In the genomic region with DNA sequence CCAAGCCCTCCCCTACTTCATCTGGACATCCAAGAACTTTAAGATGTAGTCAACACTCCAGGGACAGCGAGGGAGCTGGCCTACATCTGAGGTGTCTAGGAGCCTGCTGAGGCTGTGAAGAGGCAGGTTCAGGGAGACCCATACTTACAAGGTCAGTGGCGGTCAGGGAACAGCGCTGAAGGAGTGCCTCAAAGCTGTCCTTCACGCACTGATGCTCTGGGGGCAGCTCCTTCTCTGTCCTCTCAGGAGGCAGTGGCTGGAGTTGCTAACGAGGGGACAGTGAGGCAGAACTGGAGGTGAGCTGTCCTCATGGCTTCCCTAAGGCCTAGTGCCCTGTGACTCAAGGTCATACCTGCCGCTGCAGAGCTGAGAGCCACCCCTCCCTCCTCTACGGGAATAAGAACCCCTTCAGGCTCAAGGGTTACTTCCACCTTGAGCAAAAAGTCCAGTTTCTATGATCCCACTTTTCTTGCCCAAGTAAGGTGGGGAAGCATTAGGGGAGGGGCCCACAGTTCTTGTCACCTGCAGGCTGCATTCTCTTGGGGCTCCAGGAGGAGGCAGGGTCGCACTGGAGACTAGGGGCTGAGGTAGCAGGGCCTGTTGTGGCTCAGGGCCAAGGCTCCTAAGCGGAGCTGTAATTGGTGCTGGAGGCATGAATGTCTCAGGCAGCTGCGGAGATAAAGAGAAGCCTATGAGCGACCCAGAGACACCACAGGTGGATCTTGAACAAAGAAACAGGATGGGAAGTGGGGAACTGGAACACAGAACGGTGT, we compare ENCODE assay signal across 15 mouse cellular contexts. TPM values are rescaled to one million over a fixed set of nuclear protein-coding genes. Genes with fewer than 3 reads are reported as not detected.
DNase-seq lines count a peak whose midpoint lies in the region; ATAC-seq and TF ChIP-seq lines count a peak whose summit lies in the region.
"Had no signal": no experiment of that assay in that cellular context is flagged by ENCODE, and none has a peak within 500 bp of the region (broad histone marks: within the 10 kb centered on the region; RNA-seq: fewer than 3 reads in every experiment).

No protein-coding gene starts in this region.

- TF ChIP-seq CTCF in hindbrain, postnatal 0 days (IDR thresholded peaks at IDR 0.05; ENCODE audit: low read depth), result peak; percentile 38
- peak; percentile 22; the same call in 1 of the 2 replicates for TF ChIP-seq CTCF in midbrain, postnatal 0 days (IDR thresholded peaks at IDR 0.05)

- no peak overlapping the region for H3K4me3 ChIP-seq in hindbrain, postnatal 0 days (ENCODE audit: low read length)
- no peak overlapping the region for H3K4me3 ChIP-seq in hindbrain, embryonic 16.5 days (ENCODE audit: low read length)
- no peak overlapping the region for H3K4me3 ChIP-seq in midbrain, postnatal 0 days (ENCODE audit: low read depth, low read length)
- no peak overlapping the region for H3K4me3 ChIP-seq in midbrain, embryonic 16.5 days (ENCODE audit: low read depth, low read length)
- H3K4me3 ChIP-seq: embryonic facial prominence, embryonic 15.5 days had no signal

- peak; percentile 5 for DNase-seq in hindbrain, postnatal 0 days (ENCODE audit: low spot score)
- no peak for DNase-seq in midbrain, postnatal 0 days (ENCODE audit: low spot score)
- DNase-seq in kidney, postnatal 10 days, result peak; percentile 56
- DNase-seq in thymus, postnatal 4 days, result peak; percentile 81
- DNase-seq in frontal cortex, adult 2 months (ENCODE audit: extremely low spot score in 1 of 2, low spot score in 1 of 2), result no peak
- DNase-seq: cerebellum, adult 9-11 months; gastrocnemius, postnatal 36 days had no signal

- peaks cover 42% of the 10 kb centered on the region for H3K27me3 ChIP-seq in hindbrain, postnatal 0 days (ENCODE audit: insufficient read depth, low read length)
- peaks cover 35% of the 10 kb centered on the region for H3K27me3 ChIP-seq in hindbrain, embryonic 16.5 days (replicated peaks; ENCODE audit: control insufficient read depth, insufficient read depth, low read length)
- peaks cover 83% of the 10 kb centered on the region for H3K27me3 ChIP-seq in midbrain, postnatal 0 days (ENCODE audit: insufficient read depth, low read length)
- H3K27me3 ChIP-seq in midbrain, embryonic 16.5 days (ENCODE audit: control insufficient read depth, insufficient read depth, low read depth, low read length), result peaks cover 85% of the 10 kb centered on the region

- H3K36me3 ChIP-seq in hindbrain, postnatal 0 days (ENCODE audit: insufficient read depth, low read length), result no peaks in the 10 kb centered on the region
- no peaks in the 10 kb centered on the region for H3K36me3 ChIP-seq in hindbrain, embryonic 16.5 days (ENCODE audit: control insufficient read depth, insufficient read depth, low read length)
- H3K36me3 ChIP-seq in midbrain, postnatal 0 days (ENCODE audit: insufficient read depth, low read length), result no peaks in the 10 kb centered on the region
- no peaks in the 10 kb centered on the region for H3K36me3 ChIP-seq in midbrain, embryonic 16.5 days (ENCODE audit: control insufficient read depth, insufficient read depth, low read length)
- H3K36me3 ChIP-seq: embryonic facial prominence, embryonic 15.5 days had no signal

- H3K9ac ChIP-seq in hindbrain, postnatal 0 days (replicated peaks; ENCODE audit: low read length), result no peak overlapping the region
- no peak overlapping the region for H3K9ac ChIP-seq in hindbrain, embryonic 16.5 days (ENCODE audit: low read depth, low read length)
- H3K9ac ChIP-seq in midbrain, postnatal 0 days (replicated peaks; ENCODE audit: low read length, poor library complexity, severe bottlenecking), result no peak overlapping the region
- H3K9ac ChIP-seq in midbrain, embryonic 16.5 days (ENCODE audit: low read depth, low read length), result no peak overlapping the region
- H3K9ac ChIP-seq: embryonic facial prominence, embryonic 15.5 days; hindbrain, embryonic 14.5 days had no signal

- H3K9me3 ChIP-seq in hindbrain, postnatal 0 days (ENCODE audit: low read length), result no peaks in the 10 kb centered on the region
- H3K9me3 ChIP-seq in hindbrain, embryonic 16.5 days (ENCODE audit: control insufficient read depth, low read length), result no peaks in the 10 kb centered on the region
- H3K9me3 ChIP-seq in midbrain, postnatal 0 days (ENCODE audit: low read length), result no peaks in the 10 kb centered on the region
- no peaks in the 10 kb centered on the region for H3K9me3 ChIP-seq in midbrain, embryonic 16.5 days (replicated peaks; ENCODE audit: control insufficient read depth, low read length, poor library complexity, severe bottlenecking)
- H3K9me3 ChIP-seq: embryonic facial prominence, embryonic 15.5 days had no signal

- WGBS in hindbrain, postnatal 0 days, result 53% methylated on average over 12 of the region's 12 CpGs
- WGBS in hindbrain, embryonic 16.5 days, result 43% methylated on average over 12 of the region's 12 CpGs
- 52% methylated on average over 12 of the region's 12 CpGs for WGBS in midbrain, postnatal 0 days
- WGBS in midbrain, embryonic 16.5 days, result 37% methylated on average over 12 of the region's 12 CpGs

- H3K4me1 ChIP-seq in hindbrain, postnatal 0 days (ENCODE audit: insufficient read depth, low read length), result no peaks in the 10 kb centered on the region
- H3K4me1 ChIP-seq in hindbrain, embryonic 16.5 days (ENCODE audit: control insufficient read depth, insufficient read depth, low read depth, low read length), result peaks cover 6% of the 10 kb centered on the region; the same call in 1 of the 2 replicates
- no peaks in the 10 kb centered on the region for H3K4me1 ChIP-seq in midbrain, postnatal 0 days (ENCODE audit: insufficient read depth, low read length)
- H3K4me1 ChIP-seq in midbrain, embryonic 16.5 days (ENCODE audit: control insufficient read depth, insufficient read depth, low read length), result peaks cover 2% of the 10 kb centered on the region; the same call in 1 of the 2 replicates
- H3K4me1 ChIP-seq: embryonic facial prominence, embryonic 15.5 days had no signal

- no peak overlapping the region for H3K27ac ChIP-seq in hindbrain, postnatal 0 days
- H3K27ac ChIP-seq in hindbrain, embryonic 16.5 days (ENCODE audit: low read depth, low read length), result no peak overlapping the region
- H3K27ac ChIP-seq in midbrain, postnatal 0 days (ENCODE audit: low read depth, low read length), result no peak overlapping the region
- H3K27ac ChIP-seq in midbrain, embryonic 16.5 days (ENCODE audit: low read length), result no peak overlapping the region
- H3K27ac ChIP-seq: embryonic facial prominence, embryonic 15.5 days; hindbrain, embryonic 14.5 days had no signal

- H3K4me2 ChIP-seq in hindbrain, postnatal 0 days (ENCODE audit: low read depth, low read length), result no peak overlapping the region
- H3K4me2 ChIP-seq in hindbrain, embryonic 16.5 days (ENCODE audit: low read length), result no peak overlapping the region
- H3K4me2 ChIP-seq in midbrain, postnatal 0 days (ENCODE audit: low read depth, low read length, poor library complexity, severe bottlenecking), result no peak overlapping the region
- H3K4me2 ChIP-seq in midbrain, embryonic 16.5 days (ENCODE audit: low read length), result no peak overlapping the region
- H3K4me2 ChIP-seq: embryonic facial prominence, embryonic 15.5 days; hindbrain, embryonic 14.5 days had no signal

- no peak for ATAC-seq in hindbrain, postnatal 0 days
- no peak for ATAC-seq in hindbrain, embryonic 16.5 days
- no peak for ATAC-seq in midbrain, postnatal 0 days (ENCODE audit: low FRiP score)
- ATAC-seq in midbrain, embryonic 16.5 days, result no peak
- no peak for ATAC-seq in megakaryocyte, adult 5-6 weeks (ENCODE audit: poor library complexity, severe bottlenecking)

RNA-seq across cellular contexts. Expression of a gene that starts 24.9 kb away (rescaled TPM):
- 0.14 and 1.4 TPM in 2 replicates for total RNA-seq in hindbrain, postnatal 0 days (2014; rRNA removed)
- polyA plus RNA-seq in hindbrain, postnatal 0 days (2015; fragmentation: Nextera tagmentation; extraction: Ambion mirVana), result not detected in 2 replicates
- 0.12 and 0.19 TPM in 2 replicates for polyA plus RNA-seq in hindbrain, embryonic 16.5 days (2015; fragmentation: Nextera tagmentation; extraction: Ambion mirVana)
- 0.05 TPM in 1 of 2 replicates, not detected in the other for total RNA-seq in midbrain, postnatal 0 days (2014; rRNA removed)
- 0.44 and 1.0 TPM in 2 replicates for polyA plus RNA-seq in midbrain, postnatal 0 days (2015; fragmentation: Nextera tagmentation; extraction: Ambion mirVana)
- 1.2 and 2.1 TPM in 2 replicates for polyA plus RNA-seq in midbrain, embryonic 16.5 days (2015; fragmentation: Nextera tagmentation; extraction: Ambion mirVana)
- polyA plus RNA-seq in frontal cortex, adult 2 months (2012; rRNA removed), result 0.04 TPM in 1 of 2 replicates, not detected in the other
- not detected in 2 replicates for total RNA-seq in megakaryocyte, adult 5-6 weeks (2015)
- 0.07 TPM in 1 of 2 replicates, not detected in the other for total RNA-seq in megakaryocyte, adult 5-6 weeks (2017)
- total RNA-seq: gastrocnemius, postnatal 36 days had no signal
- polyA plus RNA-seq: embryonic facial prominence, embryonic 15.5 days; hindbrain, embryonic 14.5 days; liver, embryonic 16.5 days had no signal

RNA-seq across cellular contexts. Expression of a gene that starts 27.5 kb away (rescaled TPM):
- total RNA-seq in hindbrain, postnatal 0 days (2014; rRNA removed), result 0.36 and 0.63 TPM in 2 replicates
- 0.32 and 0.33 TPM in 2 replicates for polyA plus RNA-seq in hindbrain, postnatal 0 days (2015; fragmentation: Nextera tagmentation; extraction: Ambion mirVana)
- 0.18 and 0.47 TPM in 2 replicates for polyA plus RNA-seq in hindbrain, embryonic 16.5 days (2015; fragmentation: Nextera tagmentation; extraction: Ambion mirVana)
- 0.11 and 0.38 TPM in 2 replicates for total RNA-seq in midbrain, postnatal 0 days (2014; rRNA removed)
- polyA plus RNA-seq in midbrain, postnatal 0 days (2015; fragmentation: Nextera tagmentation; extraction: Ambion mirVana), result 0.13 and 0.26 TPM in 2 replicates
- polyA plus RNA-seq in midbrain, embryonic 16.5 days (2015; fragmentation: Nextera tagmentation; extraction: Ambion mirVana), result 0.15 and 0.32 TPM in 2 replicates
- polyA plus RNA-seq in frontal cortex, adult 2 months (2012; rRNA removed), result 0.40 and 0.56 TPM in 2 replicates
- 0.11 and 0.51 TPM in 2 replicates for total RNA-seq in megakaryocyte, adult 5-6 weeks (2015)
- total RNA-seq in megakaryocyte, adult 5-6 weeks (2017), result 0.37 and 0.92 TPM in 2 replicates

RNA-seq across cellular contexts. Expression of a gene that starts 34.4 kb away (rescaled TPM):
- not detected in 2 replicates for total RNA-seq in hindbrain, postnatal 0 days (2014; rRNA removed)
- polyA plus RNA-seq in hindbrain, postnatal 0 days (2015; fragmentation: Nextera tagmentation; extraction: Ambion mirVana), result not detected in 2 replicates
- not detected in 2 replicates for polyA plus RNA-seq in hindbrain, embryonic 16.5 days (2015; fragmentation: Nextera tagmentation; extraction: Ambion mirVana)
- not detected in 2 replicates for total RNA-seq in midbrain, postnatal 0 days (2014; rRNA removed)
- polyA plus RNA-seq in midbrain, postnatal 0 days (2015; fragmentation: Nextera tagmentation; extraction: Ambion mirVana), result not detected in 2 replicates
- polyA plus RNA-seq in midbrain, embryonic 16.5 days (2015; fragmentation: Nextera tagmentation; extraction: Ambion mirVana), result not detected in 2 replicates
- not detected in 2 replicates for polyA plus RNA-seq in frontal cortex, adult 2 months (2012; rRNA removed)
- not detected in 2 replicates for total RNA-seq in megakaryocyte, adult 5-6 weeks (2015)
- not detected in 2 replicates for total RNA-seq in megakaryocyte, adult 5-6 weeks (2017)
- total RNA-seq: adrenal gland, postnatal 4 days; gastrocnemius, postnatal 36 days; left cerebral cortex, adult 18-20 months had no signal
- polyA plus RNA-seq: hindbrain, embryonic 14.5 days; liver, embryonic 16.5 days had no signal

RNA-seq across cellular contexts. Expression of a gene that starts 37.1 kb away (rescaled TPM):
- 500 and 558 TPM in 2 replicates for total RNA-seq in hindbrain, postnatal 0 days (2014; rRNA removed)
- polyA plus RNA-seq in hindbrain, postnatal 0 days (2015; fragmentation: Nextera tagmentation; extraction: Ambion mirVana), result 932 and 959 TPM in 2 replicates
- polyA plus RNA-seq in hindbrain, embryonic 16.5 days (2015; fragmentation: Nextera tagmentation; extraction: Ambion mirVana), result 705 and 838 TPM in 2 replicates
- 387 and 560 TPM in 2 replicates for total RNA-seq in midbrain, postnatal 0 days (2014; rRNA removed)
- 841 and 914 TPM in 2 replicates for polyA plus RNA-seq in midbrain, postnatal 0 days (2015; fragmentation: Nextera tagmentation; extraction: Ambion mirVana)
- 570 and 615 TPM in 2 replicates for polyA plus RNA-seq in midbrain, embryonic 16.5 days (2015; fragmentation: Nextera tagmentation; extraction: Ambion mirVana)
- 501 and 602 TPM in 2 replicates for polyA plus RNA-seq in frontal cortex, adult 2 months (2012; rRNA removed)
- 305 and 327 TPM in 2 replicates for total RNA-seq in megakaryocyte, adult 5-6 weeks (2015)
- total RNA-seq in megakaryocyte, adult 5-6 weeks (2017), result 205 and 223 TPM in 2 replicates

RNA-seq across cellular contexts. Expression of a gene that starts 44.5 kb away (rescaled TPM):
- total RNA-seq in hindbrain, postnatal 0 days (2014; rRNA removed), result 10.2 and 12.7 TPM in 2 replicates
- 18.1 and 19.4 TPM in 2 replicates for polyA plus RNA-seq in hindbrain, postnatal 0 days (2015; fragmentation: Nextera tagmentation; extraction: Ambion mirVana)
- polyA plus RNA-seq in hindbrain, embryonic 16.5 days (2015; fragmentation: Nextera tagmentation; extraction: Ambion mirVana), result 21.9 and 25.1 TPM in 2 replicates
- total RNA-seq in midbrain, postnatal 0 days (2014; rRNA removed), result 9.3 and 12.2 TPM in 2 replicates
- 15.8 and 18.1 TPM in 2 replicates for polyA plus RNA-seq in midbrain, postnatal 0 days (2015; fragmentation: Nextera tagmentation; extraction: Ambion mirVana)
- 25.2 and 28.6 TPM in 2 replicates for polyA plus RNA-seq in midbrain, embryonic 16.5 days (2015; fragmentation: Nextera tagmentation; extraction: Ambion mirVana)
- polyA plus RNA-seq in frontal cortex, adult 2 months (2012; rRNA removed), result 25.3 and 26.5 TPM in 2 replicates
- 3.8 and 4.9 TPM in 2 replicates for total RNA-seq in megakaryocyte, adult 5-6 weeks (2015)
- total RNA-seq in megakaryocyte, adult 5-6 weeks (2017), result 6.5 and 6.6 TPM in 2 replicates

Comparison
In these comparisons a context has a peak if more than half of its experiments do, and no peak if none do; other contexts are left out.
1. DNase-seq: peak in hindbrain, postnatal 0 days (single experiment), kidney, postnatal 10 days (single experiment) and thymus, postnatal 4 days (single experiment); none in midbrain, postnatal 0 days (single experiment) and frontal cortex, adult 2 months (0 of 2).